Mouse (Mus musculus) v-Abl transformed pro-B cells (cell line): Measurements from ENCODE around the gene Fam72a.

Experiments used
- in situ Hi-C, 2 experiments: fragments of 400-800 bp; cut with MboI; formaldehyde crosslinking; loops; one replicate each; pipeline ENCODE4 v1.15.1; 2025; ENCODE audit not compliant: unreplicated experiment in 2 of 2

Gene Fam72a

DNA sequence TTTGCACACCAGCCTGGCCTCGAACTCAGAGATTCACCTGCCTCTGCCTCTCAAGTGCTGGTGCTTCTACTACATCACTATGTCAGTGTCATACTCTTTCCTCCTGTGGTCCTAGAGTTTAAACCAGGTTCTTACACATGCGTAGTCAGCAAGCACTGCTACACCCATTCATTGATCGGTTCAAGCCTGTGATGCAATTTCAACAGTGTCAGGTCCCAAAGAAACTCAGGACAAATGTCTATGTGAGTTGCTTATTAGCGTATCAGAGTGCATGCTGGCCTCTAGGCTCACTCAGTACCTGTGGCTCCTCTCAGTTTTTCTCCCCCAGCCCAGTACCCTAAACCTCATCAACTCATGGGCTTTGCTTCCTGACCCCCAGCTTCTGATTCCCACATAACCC is 42.7 kb downstream of the Fam72a start:
- in situ Hi-C loops, result no loop called here

DNA sequence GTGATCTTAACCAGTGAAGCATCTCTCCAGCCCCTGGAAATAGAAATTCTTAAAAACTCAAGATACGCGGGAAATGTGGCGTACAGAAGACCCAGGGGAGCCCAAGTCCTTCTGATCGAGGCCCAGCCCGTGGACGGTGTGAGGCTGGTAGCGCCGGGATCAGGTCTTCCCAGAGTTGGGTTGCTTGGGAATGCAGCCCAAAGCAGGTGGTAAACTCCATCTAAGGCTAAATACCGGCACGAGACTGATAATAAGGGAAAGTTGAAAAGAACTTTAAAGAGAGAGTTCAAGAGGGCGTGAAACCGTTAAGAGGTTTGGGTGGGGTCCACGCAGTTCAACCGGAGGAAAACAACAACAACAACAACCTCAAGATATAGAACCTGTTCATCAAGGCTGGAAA is 46.0 kb downstream of the Fam72a start:
- in situ Hi-C loops, result no loop called here

DNA sequence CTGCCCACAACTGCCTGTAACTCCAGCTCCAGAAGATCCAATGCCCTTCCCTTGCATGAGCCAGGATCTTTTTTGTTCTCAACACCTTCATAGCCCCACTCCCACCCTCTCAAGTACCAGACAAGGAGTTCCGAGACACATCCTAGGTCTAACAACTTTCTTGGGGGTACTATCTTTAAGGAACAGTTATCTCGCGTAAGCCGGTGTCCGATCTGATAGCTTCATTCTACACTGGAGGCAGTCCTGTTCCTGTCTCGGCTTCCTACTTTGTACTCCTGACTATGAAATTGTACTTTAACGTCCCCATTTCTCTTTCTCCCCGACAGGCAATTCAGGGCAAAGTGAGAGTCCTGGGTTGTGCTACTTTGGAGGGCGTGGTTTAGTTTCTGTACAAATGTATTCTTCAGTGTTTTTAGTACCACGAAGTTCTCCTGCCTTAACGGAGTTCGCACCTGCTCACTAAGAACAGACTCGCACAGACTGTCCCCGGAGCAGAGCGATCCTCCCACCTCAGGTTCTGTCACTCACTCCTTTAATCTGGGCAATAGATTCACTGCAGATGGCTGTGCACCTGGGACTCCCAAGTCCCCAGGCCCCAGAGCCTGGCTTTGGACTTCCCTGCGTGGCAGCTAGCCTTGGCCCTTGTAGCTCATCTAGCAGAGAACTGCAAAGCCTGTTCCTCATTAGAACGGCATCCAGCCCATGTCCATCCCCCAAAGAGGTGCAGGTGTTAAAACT is 51.4 kb downstream of the Fam72a start:
- in situ Hi-C loops, result no loop called here

DNA sequence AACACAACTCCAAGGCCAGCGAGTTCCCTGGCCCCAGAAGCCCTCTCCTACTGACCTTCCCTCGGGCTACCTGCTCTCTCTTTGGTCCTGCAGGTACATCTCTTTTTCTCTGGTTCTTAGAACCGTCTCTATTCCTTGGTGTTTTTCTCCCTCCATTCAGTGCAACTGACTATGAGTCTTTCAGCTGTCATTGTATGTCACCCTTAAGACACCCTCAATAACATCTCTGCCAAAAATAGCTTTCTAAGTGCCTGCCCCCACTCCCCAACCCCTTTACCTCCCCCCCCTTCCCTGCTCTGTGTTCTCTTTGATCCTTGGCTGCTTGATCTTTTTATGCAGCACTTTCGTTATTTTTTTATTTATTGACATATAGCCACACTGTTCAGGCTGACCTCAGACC is 52.7 kb downstream of the Fam72a start:
- in situ Hi-C loops, result no loop called here

DNA sequence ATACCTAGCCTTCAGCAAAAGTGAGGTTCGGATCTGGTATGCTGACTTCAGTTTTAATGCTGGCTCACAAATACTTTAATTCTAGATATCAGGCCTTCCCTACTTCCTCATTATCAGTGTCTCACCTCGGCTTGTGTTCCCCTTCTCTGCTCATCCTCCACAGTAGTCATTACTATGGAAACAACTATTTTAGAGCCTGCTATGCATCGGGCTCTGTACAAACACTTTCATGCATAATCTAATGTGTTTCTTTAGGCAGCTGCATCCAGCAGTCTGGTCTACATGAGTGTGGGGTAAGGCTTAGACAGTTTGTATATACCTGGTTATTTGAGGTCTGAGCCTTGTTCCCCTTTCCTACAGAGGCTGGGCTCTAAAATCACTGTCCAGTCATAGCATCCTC is 55.9 kb downstream of the Fam72a start:
- in situ Hi-C loops, result no loop called here

DNA sequence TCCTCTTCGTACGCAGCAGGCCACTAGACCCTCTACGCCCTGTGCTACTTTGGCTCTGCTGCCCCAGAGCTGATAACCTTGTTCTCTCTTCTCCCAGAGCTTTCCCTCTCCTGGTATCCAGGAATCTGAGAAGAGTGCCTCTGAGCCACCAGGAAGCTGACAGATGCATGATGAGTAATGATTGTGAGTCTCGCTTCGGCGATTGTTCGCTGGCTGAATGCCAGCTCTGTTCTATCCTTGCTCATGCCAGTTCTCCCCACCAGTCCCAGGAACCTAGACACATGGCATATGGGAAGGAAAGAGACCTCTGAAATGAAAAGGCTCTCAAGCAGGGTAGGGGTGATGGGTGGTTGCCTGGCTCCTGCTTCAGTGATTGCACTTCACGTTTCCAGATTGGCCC is 59.1 kb downstream of the Fam72a start:
- in situ Hi-C loops, result no loop called here
